Mouse (Mus musculus) right cerebral cortex, postnatal 4 days (tissue): Measurements from ENCODE around the gene Tcp11.

Experiments
- DNase-seq: peaks from one replicate; pipeline ENCODE4 v3.0.0-alpha.2; 2022

Tcp11 gene

DNA sequence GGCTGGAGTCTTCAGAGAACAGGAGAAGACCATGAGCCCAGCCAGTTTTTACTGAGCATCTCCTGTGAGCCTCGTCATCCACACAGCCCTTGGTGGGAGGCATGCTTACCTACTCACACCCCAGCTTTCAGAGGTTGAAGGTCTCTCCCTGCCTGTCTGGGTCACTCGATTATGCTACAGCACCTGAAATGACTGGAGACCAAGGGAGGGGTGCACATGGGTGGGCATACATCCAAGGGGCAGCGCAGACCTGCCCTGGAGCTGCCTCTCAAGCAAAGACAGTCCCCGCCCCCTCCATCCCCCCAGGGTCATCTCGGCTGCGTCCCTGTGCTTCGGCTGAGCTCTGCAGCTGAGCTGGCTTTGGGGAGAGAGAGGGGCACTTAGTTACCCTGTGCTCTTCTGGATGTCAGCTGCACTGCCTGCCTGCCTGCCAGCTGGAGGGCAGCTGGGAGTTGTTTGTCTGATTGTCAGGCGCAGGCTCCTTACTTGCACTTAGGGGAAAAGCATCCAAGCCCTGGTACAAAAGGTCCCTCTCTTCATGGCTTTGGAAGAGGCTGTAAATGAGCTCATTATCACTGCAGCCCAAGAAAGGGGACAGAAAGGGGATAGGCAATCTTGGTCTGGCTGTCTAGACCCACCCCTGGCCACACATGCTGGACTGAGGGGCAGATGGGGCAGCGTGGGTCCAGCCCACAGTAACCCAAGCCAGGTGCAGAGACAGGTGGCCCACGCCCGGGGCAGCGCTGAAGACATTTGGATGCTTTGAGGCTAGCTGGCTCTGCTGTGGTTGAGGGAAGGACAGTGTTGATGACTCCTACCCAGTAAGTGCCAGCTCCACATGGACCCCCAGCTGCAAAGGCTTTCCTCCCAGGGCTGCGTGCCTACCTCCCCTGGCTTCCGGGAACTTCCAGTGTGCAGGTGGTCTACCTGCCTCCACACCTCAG, 43.4 kb downstream of the Tcp11 start:
- peak; percentile 28 for DNase-seq

DNA sequence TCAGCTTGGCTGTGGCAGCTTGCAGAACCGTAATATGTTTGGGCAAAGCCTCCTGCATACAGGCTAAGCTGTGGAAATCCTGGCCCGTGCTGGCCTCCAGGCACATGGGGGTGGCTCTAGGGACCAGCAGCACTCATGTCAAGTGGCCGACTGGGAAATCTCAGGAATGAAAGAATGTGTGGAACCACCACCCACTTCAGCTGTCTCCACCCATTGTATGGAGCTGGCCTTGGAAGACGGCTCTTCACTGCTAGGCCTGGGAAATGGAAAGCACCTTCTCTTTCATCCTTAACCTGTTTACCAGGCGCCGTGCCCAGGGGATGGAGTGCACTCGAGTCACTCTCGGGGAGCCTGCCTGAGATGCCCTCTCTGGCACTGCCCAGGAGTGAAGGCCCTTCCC, 45.5 kb downstream of the Tcp11 start:
- DNase-seq = no peak

DNA sequence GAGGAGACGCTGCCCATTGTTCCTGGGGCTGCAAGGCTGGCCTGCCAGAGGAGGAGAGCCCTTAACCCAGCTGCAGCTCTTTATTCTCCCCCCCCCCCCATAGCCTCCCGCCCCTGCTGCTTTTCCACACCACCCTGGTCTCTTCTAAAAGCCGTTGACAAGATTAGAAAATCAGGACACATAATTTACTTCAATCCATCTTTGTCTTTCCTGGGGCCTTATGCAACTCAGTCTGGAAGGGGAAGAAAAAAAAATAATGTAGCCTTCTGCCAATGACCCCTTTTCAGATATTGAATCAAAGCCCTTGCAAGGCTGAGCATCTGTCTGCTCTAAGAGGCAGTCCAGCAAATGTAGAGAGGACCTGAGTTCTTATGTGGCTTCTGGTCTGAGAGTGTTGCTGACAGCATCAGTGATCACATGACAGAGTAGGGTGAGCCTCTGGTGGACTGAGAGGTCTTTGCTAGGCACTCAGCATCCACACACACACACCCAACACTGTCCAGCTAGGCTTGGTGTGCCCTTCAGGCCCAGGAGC, 47.3 kb downstream of the Tcp11 start:
- DNase-seq = no peak

DNA sequence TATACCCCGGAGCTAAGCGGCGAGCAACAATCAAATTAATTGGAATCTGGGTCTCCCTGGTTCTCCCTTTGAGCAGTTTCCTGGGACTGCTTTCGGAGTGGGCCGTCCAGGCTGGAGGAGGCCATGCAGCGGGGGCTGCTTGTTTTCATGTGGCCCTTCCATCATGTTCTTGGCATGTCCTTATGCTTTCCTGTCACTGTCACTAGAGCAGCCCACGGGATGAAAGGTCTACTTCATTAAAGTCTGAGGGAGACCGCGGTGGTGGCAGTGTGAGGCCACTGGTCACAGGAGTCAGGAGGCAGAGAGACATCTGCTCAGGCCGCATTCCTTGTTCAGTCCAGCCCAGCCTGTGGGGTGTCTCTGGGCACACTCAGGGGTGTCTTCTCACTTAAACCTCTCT, 48.2 kb downstream of the Tcp11 start:
- DNase-seq = no peak

DNA sequence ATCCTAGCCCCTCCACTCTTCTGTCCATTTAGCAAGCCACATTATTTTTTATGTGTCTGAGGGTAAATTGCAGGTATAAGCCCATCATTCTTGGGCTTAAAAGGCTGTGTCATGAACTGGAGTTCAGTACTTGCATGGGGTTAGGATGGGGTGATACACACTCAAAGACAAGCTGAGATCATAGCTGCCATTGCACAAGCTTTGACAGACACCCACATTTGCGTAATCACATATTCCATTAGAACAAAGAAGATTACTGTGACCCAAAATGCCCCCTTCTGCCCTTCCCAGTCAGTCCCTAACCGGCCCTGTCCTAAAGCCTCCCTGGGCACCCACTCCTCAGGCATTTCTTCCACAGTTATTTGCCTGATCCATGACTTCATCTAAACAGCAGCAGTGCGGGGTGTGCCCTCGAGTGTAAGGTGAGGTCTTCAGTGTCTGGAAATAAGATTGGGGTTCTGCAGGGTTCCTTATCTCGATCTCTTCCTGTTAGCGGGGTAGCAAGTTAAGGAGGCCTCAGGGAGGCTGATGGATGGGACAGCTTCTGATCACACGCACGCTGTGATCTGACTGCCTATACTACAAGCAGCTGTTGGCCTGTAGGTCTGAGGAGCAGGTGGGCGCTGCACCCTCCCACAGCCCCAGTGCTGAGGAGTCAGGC, 49.0 kb downstream of the Tcp11 start:
- DNase-seq = no peak

DNA sequence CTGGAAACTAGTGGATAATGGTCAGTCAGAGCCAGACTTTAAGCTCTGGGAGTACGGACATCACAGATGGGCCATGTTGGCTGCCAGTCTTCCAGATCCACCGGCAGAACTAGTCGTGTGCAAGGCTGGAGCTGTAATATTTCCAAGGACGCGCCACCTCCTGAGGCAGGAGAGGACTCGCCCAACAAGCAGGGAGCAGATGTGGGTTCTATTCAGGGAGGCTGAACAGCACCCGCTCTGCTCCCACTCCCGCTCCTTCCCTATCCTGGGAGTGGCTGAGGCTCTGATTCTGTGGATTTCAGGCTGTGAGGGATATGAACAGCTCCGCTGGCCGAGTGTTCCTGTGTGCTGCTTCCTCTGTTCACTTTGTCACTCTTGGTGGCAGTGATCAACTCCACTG, 50.0 kb downstream of the Tcp11 start:
- no peak for DNase-seq

DNA sequence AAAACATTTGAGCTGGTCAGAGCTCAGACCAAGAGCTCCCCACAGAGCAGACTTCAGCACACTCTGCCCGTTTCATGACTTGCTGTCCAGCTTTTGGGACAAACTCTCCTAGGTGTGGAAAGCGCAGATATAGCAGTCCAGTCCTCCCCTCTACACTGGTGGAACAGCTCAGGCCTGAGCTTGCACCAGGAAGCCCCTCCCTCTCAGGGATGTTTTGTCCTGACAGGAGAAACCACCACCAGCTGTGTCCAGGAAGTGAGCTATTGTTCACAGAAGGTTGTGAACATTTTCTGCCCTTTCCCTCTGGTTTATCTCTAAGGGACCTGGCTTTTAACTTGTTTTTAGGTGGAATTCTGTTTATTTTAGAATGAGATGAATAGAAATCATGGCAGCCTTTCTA, 51.1 kb downstream of the Tcp11 start:
- DNase-seq = no peak

DNA sequence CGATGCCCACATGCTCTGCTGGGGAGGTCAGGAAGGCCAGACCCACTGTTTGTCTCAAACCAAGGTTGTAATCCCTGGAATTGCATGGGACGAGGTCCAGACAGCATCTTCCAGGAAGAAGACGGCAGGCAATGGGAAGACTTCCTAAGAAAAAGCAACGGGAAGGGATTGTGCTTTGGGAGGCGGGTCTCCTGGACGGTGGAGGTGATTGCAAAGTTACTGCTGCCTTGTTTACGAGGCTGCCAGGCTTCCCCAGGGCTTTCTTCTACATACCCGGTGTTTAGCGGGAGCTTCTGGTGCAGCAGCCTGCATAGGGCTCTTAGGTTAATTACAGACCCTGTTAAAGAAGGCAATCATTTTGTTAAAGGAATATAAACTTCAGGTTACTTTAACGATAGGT, 52.2 kb downstream of the Tcp11 start:
- no peak for DNase-seq

DNA sequence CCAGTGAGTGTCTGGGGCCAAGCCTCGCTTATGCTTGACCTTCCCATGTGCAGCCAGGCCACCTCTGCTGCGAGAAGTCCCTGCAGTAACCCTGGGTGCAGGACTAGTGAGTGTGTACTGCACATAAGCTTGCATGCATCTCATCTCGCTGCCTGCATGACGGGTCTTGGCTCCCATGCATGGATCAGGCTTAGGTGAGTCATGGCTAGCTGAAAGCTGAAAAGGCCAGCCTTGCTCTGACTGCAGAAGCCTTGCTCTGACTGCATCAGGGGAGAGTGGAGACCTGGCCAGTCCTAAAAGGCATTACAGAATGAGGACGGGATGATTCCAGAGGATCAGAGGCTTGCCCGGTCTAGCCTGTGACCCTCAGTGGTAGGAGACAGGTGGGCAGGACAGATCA, 53.2 kb downstream of the Tcp11 start:
- no peak for DNase-seq

DNA sequence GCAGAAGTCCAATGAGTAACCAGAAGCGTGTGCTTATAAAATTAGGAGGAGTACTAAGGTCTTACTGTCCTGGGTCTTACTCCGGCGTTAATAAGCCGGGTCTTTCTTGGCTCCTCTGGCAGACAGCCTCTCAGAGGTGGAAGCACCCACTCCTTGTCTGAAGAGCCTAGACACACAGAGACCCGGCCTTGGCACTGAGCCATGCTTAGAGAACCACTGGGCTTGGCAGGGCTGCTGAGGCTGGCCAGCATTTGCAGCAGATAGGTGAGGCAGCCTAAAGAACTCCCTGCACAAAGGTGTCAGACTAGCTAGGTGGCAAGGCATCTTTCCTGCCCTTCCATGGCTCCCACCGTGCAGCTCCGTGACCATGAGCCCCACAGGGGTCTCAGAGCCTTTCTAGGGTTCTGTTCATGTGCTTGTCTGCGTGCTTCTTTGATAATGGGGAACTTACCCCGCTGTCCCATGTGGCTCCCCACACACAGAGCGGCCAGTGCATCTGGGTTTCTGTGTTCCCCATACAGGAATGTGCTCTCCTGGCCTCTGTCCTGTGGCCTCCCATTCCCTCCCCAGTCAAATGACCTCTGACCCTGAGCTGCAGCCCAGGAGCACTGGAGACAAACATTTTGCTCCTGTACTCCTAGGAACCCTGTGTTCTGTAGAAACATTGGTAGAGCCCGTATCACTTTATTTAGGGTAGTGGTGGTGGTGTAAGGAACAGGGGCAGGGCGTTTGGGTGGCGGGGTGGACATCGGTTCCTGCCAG, 54.1 kb downstream of the Tcp11 start:
- DNase-seq = peak; percentile 52

DNA sequence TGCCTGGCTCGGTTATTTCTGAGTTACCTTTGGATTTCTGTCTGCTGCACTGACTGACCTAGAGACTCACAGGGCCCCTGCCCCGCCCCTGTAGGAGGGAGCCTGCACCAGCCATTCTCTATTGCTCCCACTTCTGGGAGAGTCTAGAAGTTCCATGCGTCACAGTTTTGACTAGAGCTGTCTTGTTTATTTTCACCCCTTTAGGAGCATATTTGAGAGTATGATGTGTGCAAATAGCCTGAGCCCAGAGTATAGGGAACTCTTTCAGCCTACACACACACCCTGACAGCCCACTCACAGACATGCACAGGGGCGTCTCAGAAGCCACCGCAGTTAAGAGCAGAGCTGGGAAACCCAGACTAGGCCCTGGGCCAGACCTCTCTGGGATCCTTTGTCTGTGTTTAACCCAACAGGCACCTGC, 54.9 kb downstream of the Tcp11 start:
- DNase-seq = no peak

DNA sequence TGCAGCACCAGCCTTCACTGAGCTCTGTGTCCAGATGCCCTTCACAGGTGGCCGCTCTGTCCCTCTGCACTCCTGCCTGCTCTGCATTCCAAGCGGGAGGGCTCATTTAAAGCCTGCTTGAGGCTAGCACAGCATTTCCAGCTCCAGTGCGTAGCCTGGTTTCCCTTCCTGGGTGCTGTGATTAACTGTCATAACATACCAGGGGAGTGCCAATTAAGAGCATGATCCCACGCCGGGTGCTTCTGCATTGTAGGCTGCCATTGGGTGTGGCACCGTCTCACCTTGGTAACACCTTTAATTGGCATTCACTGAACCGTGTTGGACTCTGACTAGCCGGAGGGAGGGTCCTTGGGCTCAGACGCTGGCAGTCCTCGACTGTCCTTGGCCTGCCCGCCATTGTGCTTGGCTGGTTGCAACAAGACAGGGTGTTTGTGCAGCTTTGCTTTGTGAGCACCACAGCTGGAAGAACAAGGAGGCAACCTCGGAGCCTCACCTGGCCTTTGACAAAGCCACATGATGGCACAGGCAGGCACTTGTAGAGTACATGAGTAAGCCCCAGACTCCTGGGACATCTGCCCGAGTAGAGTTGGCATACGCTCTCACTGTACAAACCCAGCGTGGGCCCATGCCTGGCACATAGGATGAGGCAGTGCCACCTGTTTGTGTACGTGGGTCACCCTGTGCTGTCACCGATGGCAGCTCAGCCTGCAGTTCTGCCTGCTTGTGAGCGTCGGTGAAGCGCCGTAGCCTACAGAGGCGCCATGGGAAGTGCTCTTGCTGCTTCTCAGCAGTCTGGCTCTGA, 57.4 kb downstream of the Tcp11 start:
- no peak for DNase-seq

DNA sequence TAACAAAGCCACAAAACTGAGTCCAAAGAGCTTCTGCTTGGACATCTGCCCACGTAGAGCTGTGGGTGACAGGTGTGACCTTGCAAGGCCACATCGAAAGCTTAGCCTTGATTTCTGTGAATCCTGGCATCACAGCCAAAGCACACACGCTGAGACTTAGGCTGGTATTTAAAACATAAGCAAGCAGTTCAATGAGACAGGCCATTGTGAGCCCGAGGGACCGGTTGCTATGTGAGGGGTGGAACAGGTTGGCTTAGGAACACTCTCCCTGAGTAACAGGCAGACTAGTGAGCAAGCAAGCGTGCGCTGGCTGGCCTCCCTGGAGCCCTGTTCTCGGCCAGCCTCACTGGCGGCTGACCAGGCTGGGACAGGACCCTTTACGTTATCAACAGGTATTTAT, 58.5 kb downstream of the Tcp11 start:
- DNase-seq = no peak

DNA sequence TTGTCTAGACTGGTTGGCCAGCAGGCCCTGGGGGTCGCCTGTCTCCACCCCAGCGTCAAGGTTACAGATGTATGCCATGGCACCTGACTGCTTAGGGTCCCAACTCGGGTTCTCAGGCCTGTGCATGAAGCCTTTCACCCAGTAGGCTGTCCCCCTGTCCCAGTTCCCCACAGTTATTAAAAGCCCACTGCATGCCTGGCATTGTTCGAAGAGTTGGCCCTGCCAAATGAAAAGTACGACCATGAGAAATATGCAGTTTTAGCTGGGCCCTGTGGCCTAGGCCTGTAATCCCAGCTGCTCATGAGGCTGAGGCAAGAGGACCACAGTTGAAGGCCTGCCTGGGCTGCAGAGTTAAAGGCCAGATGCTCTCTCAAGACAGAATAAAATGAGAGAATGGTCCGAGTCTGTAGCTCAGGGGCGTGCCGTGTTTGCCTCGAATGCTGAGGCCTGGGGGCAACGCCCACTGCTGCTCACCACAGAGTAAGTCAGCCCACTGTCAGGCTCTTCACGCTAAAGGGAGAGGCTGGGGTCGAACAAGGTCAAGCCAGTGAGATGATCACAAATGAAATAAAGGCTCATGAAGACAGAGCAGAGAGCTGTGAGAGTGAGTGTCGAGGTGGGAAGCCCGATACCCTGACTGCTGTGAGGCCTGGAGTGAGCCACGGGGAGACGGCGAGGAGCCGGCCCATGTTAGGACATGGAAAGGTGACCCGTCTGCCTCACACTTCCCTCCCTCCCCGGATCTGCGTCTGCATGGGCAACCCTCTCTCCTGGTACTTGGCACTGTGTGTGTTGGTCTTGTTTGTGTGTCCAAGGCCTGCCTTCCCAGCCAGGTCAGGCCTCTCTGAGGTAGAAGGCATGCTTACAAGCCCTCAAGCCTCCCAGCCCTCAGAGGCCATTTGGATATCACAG, 60.4 kb downstream of the Tcp11 start:
- no peak for DNase-seq

DNA sequence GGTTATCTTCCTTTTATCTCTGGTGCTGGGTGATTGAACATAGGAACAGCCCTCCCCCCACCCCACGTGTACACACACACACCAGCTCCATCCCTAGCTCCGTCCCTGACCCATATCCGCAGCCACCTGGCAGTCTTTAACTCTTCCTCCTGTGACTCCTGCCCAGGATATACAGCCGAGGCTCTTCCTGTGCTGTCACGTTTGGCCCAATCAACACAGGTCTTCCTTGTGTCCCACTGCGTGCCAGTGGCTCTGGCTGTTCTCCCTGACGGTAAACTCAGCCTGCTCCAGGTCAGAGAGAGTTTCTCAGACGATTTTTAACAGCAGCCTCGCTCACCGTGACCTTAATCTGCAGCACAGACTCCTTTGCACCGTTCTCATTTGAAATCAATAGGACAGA, 61.7 kb downstream of the Tcp11 start:
- DNase-seq = no peak

DNA sequence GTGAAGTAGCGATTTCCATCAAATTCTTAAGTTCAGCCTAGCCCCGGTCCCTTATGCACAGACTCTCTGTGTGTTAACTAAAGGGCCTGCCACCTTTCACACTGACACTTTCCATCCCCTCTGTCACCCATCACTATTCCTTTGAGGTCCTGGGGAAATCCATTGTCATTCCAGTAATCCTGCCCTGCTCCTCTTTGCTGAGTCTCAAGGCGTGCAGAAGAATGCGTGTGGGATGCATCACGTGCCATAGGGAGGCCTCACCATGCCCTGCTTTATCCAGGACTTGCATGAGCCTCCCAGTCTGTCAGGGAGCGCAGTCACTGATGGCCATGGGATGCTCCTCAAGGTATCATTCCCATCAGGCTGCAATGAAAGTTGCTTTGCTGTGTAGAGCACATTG, 62.1 kb downstream of the Tcp11 start:
- DNase-seq = no peak
